Mouse (Mus musculus): ENCODE measurements around the gene Washc2.

DNA sequence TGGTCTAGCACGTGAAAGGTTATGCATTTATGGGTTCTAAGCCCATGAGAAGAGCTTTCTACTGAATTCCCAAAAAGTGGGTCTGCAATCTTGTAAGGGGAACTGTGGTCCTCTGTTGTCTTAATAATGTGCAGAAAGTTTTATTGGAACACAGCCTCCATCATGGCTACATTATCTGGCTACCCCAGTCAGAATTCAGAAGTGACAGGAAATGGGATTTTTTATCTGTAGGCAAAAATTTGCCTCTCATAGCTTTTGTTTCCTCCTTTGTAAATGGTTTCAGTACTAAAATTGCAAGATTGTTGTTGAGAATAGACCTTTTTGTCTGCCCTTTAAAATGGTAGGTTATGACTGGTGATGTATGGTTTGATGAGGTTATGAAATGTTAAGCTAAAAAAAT is 55.0 kb downstream of the Washc2 start:
- TF ChIP-seq CTCF (IDR thresholded peaks at IDR 0.05; ENCODE audit: low read depth) (no peak), EP300 (IDR thresholded peaks at IDR 0.05; ENCODE audit: low read depth) (no peak)

Measured in liver, postnatal 0 days (tissue).